Mouse (Mus musculus): ENCODE results near the gene Gm44596. TPM values are rescaled to one million over a fixed set of nuclear protein-coding genes. Genes with fewer than 3 reads are reported as not detected.
A peak's percentile ranks its signal among the peaks of the same experiment; 100 is the strongest.

Gm44596 gene
- polyA plus RNA-seq, 1 experiment, result not detected

DNA sequence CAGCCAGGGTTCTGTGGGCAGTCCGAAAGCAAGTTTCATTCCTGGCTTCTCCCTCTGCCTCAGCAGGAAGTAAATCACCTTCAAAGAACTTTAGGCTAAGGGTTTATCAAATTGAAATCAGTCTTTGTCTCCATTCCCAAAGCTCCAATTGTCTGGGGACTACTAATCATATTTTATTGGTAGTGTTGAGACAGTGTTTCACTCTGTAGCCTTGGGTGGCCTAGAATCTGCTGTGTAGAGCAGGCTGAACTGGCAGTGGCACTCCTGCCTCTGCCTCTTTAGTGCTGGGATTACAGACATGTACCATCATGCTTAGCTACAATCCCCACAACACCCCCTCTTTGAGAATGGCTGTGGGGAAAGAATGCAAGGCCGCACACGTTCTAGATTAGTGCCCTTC, 46.2 kb downstream of the Gm44596 start:
- TF ChIP-seq GATA1 (IDR thresholded peaks at IDR 0.05; ENCODE audit: low read length) (no peak), TAL1 (IDR thresholded peaks at IDR 0.05; ENCODE audit: low read length) (no peak)
- Histone ChIP-seq H3K27me3 (ENCODE audit: control insufficient read depth) (no peaks in the 10 kb centered on the region), H3K4me3 (replicated peaks) (no peak overlapping the region), H3K4me1 (ENCODE audit: control insufficient read depth) (peaks cover 36% of the 10 kb centered on the region), H3K9me3 (ENCODE audit: control insufficient read depth, low read length) (no peaks in the 10 kb centered on the region), H3K36me3 (ENCODE audit: control insufficient read depth) (peaks cover 19% of the 10 kb centered on the region)

GRCm38 (mm10) chr6:128423496-128424268, 48.4 kb downstream of the Gm44596 start:
- H3K4me3 ChIP-seq (replicated peaks), result peak overlapping the region; percentile 98
- no peaks in the 10 kb centered on the region for H3K9me3 ChIP-seq (ENCODE audit: control insufficient read depth, low read length)
- peaks cover 20% of the 10 kb centered on the region for H3K36me3 ChIP-seq (ENCODE audit: control insufficient read depth)
- H3K27me3 ChIP-seq (ENCODE audit: control insufficient read depth), result no peaks in the 10 kb centered on the region
- TF ChIP-seq TAL1 (IDR thresholded peaks at IDR 0.05; ENCODE audit: low read length) (peak; percentile 14; the same call in 1 of the 3 replicates), GATA1 (IDR thresholded peaks at IDR 0.05; ENCODE audit: low read length) (no peak)
- H3K4me1 ChIP-seq (ENCODE audit: control insufficient read depth), result peaks cover 36% of the 10 kb centered on the region

DNA sequence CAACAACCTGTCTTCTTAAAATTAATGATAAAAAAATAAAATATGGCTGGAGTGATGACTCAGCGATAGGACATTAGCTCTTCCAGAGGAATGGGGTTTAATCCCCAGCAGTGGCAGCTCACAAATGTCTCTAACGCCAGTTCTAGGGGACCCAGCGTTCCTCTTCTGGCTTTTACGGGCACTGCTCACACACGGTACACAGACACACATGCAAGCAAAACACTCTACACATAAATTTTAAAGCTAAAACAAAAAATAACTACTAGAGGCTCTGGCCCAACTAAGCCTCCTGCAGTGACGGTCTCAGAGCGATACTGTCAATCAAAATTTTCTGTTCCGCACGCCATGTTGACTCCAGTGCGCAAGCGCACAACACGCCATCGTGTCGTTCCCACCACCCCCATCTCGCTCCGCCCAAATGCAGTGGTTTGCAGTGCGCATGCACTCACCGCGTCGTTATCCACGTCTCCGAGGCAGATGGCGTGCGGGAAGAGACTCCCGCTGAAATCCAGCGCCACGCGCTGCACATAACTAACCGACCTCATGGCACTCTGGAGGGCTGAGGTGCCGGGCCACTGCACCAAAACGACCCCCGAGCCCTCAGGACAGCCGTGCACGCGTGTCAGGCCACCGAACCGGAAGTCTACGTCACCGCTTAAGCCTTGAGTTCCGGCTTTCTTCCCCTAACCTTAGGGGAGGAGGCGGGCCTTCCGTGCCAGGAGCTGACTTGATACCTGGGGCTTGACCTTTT, 49.1 kb downstream of the Gm44596 start, which contains the start of gene Itfg2:
TSS of gene Itfg2 (minus strand) at position 663 of the 751 bp plus-strand sequence.
- peak within 1 kb of the TSS; percentile 98 for H3K4me3 ChIP-seq (replicated peaks)
- H3K4me1 ChIP-seq (ENCODE audit: control insufficient read depth), result peaks cover 42% of the 10 kb centered on the region
- H3K27me3 ChIP-seq (ENCODE audit: control insufficient read depth), result no peaks in the 10 kb centered on the region
- TF ChIP-seq TAL1 (IDR thresholded peaks at IDR 0.05; ENCODE audit: low read length) (no peak), GATA1 (IDR thresholded peaks at IDR 0.05; ENCODE audit: low read length) (no peak)
- peaks cover 24% of the 10 kb centered on the region for H3K36me3 ChIP-seq (ENCODE audit: control insufficient read depth)
- no peaks in the 10 kb centered on the region for H3K9me3 ChIP-seq (ENCODE audit: control insufficient read depth, low read length)

GRCm38 (mm10) chr6:128425046-128425445, 49.7 kb downstream of the Gm44596 start:
- peaks cover 47% of the 10 kb centered on the region for H3K4me1 ChIP-seq (ENCODE audit: control insufficient read depth)
- no peak for TF ChIP-seq TAL1 (IDR thresholded peaks at IDR 0.05; ENCODE audit: low read length)
- TF ChIP-seq GATA1 (IDR thresholded peaks at IDR 0.05; ENCODE audit: low read length), result no peak
- H3K27me3 ChIP-seq (ENCODE audit: control insufficient read depth), result no peaks in the 10 kb centered on the region
- no peaks in the 10 kb centered on the region for H3K9me3 ChIP-seq (ENCODE audit: control insufficient read depth, low read length)
- H3K4me3 ChIP-seq (replicated peaks), result peak overlapping the region; percentile 98
- H3K36me3 ChIP-seq (ENCODE audit: control insufficient read depth), result peaks cover 27% of the 10 kb centered on the region

GRCm38 (mm10) chr6:128427571-128427970, 52.3 kb downstream of the Gm44596 start:
- peaks cover 41% of the 10 kb centered on the region for H3K36me3 ChIP-seq (ENCODE audit: control insufficient read depth)
- TF ChIP-seq TAL1 (IDR thresholded peaks at IDR 0.05; ENCODE audit: low read length), result no peak
- no peak for TF ChIP-seq GATA1 (IDR thresholded peaks at IDR 0.05; ENCODE audit: low read length)
- no peaks in the 10 kb centered on the region for H3K27me3 ChIP-seq (ENCODE audit: control insufficient read depth)
- H3K4me3 ChIP-seq (replicated peaks), result no peak overlapping the region
- H3K9me3 ChIP-seq (ENCODE audit: control insufficient read depth, low read length), result no peaks in the 10 kb centered on the region
- H3K4me1 ChIP-seq (ENCODE audit: control insufficient read depth), result peaks cover 48% of the 10 kb centered on the region

GRCm38 (mm10) chr6:128429300-128429699, 54.0 kb downstream of the Gm44596 start:
- no peaks in the 10 kb centered on the region for H3K9me3 ChIP-seq (ENCODE audit: control insufficient read depth, low read length)
- peaks cover 40% of the 10 kb centered on the region for H3K4me1 ChIP-seq (ENCODE audit: control insufficient read depth)
- H3K27me3 ChIP-seq (ENCODE audit: control insufficient read depth), result no peaks in the 10 kb centered on the region
- no peak overlapping the region for H3K4me3 ChIP-seq (replicated peaks)
- H3K36me3 ChIP-seq (ENCODE audit: control insufficient read depth), result peaks cover 58% of the 10 kb centered on the region
- TF ChIP-seq TAL1 (IDR thresholded peaks at IDR 0.05; ENCODE audit: low read length), result no peak
- TF ChIP-seq GATA1 (IDR thresholded peaks at IDR 0.05; ENCODE audit: low read length), result no peak

- H3K36me3 ChIP-seq (ENCODE audit: control insufficient read depth), result peaks cover 63% of the 10 kb centered on the region
Observed at GRCm38 (mm10) chr6:128429826-128430225, 54.5 kb downstream of the Gm44596 start.

GRCm38 (mm10) chr6:128432356-128432915, 57.1 kb downstream of the Gm44596 start:
- Histone ChIP-seq H3K4me3 (replicated peaks) (no peak overlapping the region), H3K27me3 (ENCODE audit: control insufficient read depth) (no peaks in the 10 kb centered on the region), H3K4me1 (ENCODE audit: control insufficient read depth) (peaks cover 47% of the 10 kb centered on the region), H3K36me3 (ENCODE audit: control insufficient read depth) (peaks cover 83% of the 10 kb centered on the region), H3K9me3 (ENCODE audit: control insufficient read depth, low read length) (no peaks in the 10 kb centered on the region)
- TF ChIP-seq GATA1 (IDR thresholded peaks at IDR 0.05; ENCODE audit: low read length), result no peak
- no peak for TF ChIP-seq TAL1 (IDR thresholded peaks at IDR 0.05; ENCODE audit: low read length)

More at GRCm38 (mm10) chr6:128429826-128430225, 54.5 kb downstream of the Gm44596 start:
- Histone ChIP-seq H3K4me1 (ENCODE audit: control insufficient read depth) (peaks cover 38% of the 10 kb centered on the region), H3K9me3 (ENCODE audit: control insufficient read depth, low read length) (no peaks in the 10 kb centered on the region), H3K4me3 (replicated peaks) (no peak overlapping the region), H3K27me3 (ENCODE audit: control insufficient read depth) (no peaks in the 10 kb centered on the region)
- TF ChIP-seq GATA1 (IDR thresholded peaks at IDR 0.05; ENCODE audit: low read length) (no peak), TAL1 (IDR thresholded peaks at IDR 0.05; ENCODE audit: low read length) (no peak)

DNA sequence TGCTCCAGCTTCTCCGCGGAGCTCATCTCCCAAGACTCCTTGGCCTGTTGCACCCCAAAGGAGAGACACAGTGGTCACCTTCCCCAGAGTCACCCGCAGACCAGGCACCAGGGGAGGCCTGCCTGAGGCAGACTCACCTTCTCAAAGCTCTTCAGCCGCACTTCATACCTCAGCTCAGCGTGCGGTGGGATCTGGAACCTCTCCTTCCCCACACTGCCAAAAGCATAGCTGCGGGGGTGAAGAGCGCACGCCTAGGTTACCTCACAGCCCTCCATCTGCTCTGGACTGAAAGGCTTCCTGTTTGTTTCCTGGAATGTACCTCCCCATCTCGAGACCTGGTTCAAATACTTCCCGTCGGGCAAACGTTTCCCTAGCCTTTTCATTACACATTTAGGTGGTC, 58.3 kb downstream of the Gm44596 start:
- H3K27me3 ChIP-seq (ENCODE audit: control insufficient read depth), result no peaks in the 10 kb centered on the region
- H3K9me3 ChIP-seq (ENCODE audit: control insufficient read depth, low read length), result no peaks in the 10 kb centered on the region
- peaks cover 76% of the 10 kb centered on the region for H3K36me3 ChIP-seq (ENCODE audit: control insufficient read depth)
- H3K4me1 ChIP-seq (ENCODE audit: control insufficient read depth), result peaks cover 56% of the 10 kb centered on the region
- no peak for TF ChIP-seq GATA1 (IDR thresholded peaks at IDR 0.05; ENCODE audit: low read length)
- TF ChIP-seq TAL1 (IDR thresholded peaks at IDR 0.05; ENCODE audit: low read length), result no peak
- no peak overlapping the region for H3K4me3 ChIP-seq (replicated peaks)

Data from erythroblast, embryonic 14.5 days (primary cell).